Mouse (Mus musculus) adrenal gland, postnatal 14 days (tissue): Measurements from ENCODE around the gene Ntf3. TPM values are rescaled to one million over a fixed set of nuclear protein-coding genes. Genes with fewer than 3 reads are reported as not detected.

ENCODE experiments used
- DNase-seq: peaks from one replicate; pipeline ENCODE4 v3.0.0; 2021; ENCODE audit warnings: mixed read lengths
- long read RNA-seq, 2 experiments: library from polyadenylated mRNA; stranded (forward); transcript quantifications; one replicate each; pipeline ENCODE4 v2.0.0; 2021
- total RNA-seq: library from RNA; stranded (reverse); gene quantifications from 2 replicates; pipeline ENCODE4 v1.2.3, GENCODE M21; 2021

The Ntf3 gene
- 2.1 and 3.7 TPM in 2 replicates for total RNA-seq
- long read RNA-seq, experiment 1, transcript Ntf3-203 (2 exons, 1,343 nt), result major isoform, 5 of 7 reads
- long read RNA-seq, experiment 1, partial matches to known transcripts, result 1 of 7 reads
- long read RNA-seq, experiment 1, other reads (novel, unspliced or antisense), result 0 of 7 reads
- long read RNA-seq, experiment 2, partial matches to known transcripts, result 0 of 2 reads
- long read RNA-seq, experiment 2, other reads (novel, unspliced or antisense), result 0 of 2 reads

GRCm38 (mm10) chr6:126166548-126167207 is at the start of gene Ntf3:
Ntf3 (minus strand) TSS chr6:126166910.
- no peak for DNase-seq

DNA sequence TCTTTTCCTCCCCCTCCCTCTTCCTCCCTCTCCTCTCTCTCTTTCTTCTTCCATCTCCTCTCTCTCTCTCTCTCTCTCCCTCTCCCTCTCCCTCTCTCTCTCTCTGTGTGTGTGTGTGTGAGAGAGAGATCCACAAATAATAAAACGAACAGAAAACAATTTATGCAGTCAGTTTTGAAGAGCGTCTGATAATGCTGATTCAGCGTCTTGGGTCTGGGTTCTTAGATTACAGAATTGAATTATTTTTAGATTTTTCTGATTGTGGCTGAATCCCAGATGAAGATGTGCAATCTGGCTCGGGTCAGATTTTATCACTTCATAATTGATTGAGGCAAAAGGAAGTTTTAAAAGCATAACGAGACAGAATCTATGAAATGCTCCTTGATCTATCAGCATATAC is 46.6 kb upstream of the Ntf3 start:
- DNase-seq, result no peak

DNA sequence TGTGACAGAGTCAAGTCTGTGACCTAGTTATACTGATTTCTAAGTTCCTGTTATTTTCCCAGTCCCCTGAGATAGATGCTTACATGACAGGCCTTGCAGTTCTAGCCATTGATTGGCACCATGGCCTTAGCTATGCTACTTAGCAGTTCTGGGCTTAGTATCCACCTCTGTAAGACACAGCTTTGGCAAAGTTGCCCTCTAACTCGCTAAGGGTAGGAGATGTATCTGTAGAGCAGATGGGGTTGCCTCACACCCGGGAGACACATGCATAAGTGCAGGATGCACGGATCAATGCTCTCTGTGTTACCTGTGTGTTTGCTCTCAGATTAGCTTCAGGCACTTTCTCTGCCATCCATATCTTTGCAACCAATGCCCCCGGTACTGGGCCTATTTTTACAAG is 36.7 kb upstream of the Ntf3 start:
- DNase-seq, result no peak

DNA sequence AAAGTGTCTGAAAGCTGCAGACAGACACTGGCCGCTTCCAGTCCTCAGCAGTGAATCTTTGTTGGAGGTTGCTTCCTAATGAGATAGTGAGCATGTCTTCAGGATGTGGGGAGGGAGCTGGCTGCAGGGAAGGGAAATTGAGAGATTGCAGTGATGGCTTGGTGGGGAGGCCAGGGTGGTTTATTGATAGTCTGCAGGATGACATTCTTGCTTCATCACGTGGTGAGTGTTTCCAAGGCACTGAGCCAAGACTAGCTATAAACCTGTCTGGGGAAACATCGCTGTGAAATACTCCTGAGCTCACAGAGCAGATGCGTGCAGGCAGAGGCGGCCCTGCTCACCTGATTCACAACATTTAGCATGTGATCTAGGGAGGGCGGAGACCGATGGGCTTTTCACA is 36.2 kb upstream of the Ntf3 start:
- DNase-seq, result no peak

DNA sequence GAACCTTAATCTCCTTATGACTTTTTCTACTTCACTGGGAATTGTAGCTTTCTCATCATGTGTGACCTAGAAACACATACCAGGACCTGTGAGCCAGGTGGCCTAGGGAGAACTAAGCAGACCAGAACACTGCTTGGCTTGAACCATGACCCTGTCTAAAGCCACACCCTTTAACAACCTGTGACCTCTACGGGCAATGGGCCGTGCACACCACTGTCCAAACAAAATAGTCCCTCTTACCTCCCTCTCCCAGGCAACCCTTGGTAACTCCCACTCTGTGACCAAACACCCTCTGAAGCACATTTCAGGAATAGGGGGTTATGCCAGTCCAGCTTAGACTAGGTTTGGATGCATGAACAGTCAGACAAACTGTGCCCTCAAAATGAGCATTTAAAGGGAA is 35.0 kb upstream of the Ntf3 start:
- no peak for DNase-seq

DNA sequence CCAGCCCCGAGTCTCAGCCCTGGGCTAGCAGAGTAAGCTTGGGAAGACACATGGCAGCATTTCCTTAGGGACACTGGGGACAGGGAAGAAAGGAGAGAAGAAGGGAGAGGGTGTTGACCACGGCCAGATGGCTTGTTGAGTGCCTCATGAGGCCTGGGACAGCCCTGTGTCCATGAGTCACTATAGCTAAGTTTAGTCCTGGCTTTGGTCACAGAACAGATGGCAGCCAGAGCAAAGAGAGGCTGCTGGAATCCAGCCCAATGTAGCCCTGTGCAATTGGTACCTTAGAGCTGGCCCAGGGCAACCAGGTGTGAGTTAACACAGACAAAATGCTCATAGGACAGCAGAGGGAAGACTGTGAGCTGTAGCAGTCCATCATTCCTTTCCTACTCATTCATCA is 33.2 kb upstream of the Ntf3 start:
- no peak for DNase-seq

GRCm38 (mm10) chr6:126194760-126195159 is 28.1 kb upstream of the Ntf3 start:
- DNase-seq, result no peak

GRCm38 (mm10) chr6:126190218-126190871 is 23.6 kb upstream of the Ntf3 start:
- no peak for DNase-seq

- no peak for DNase-seq
Observed at GRCm38 (mm10) chr6:126187400-126187799, 20.7 kb upstream of the Ntf3 start.

- no peak for DNase-seq
Observed at GRCm38 (mm10) chr6:126186116-126186515, 19.4 kb upstream of the Ntf3 start.

DNA sequence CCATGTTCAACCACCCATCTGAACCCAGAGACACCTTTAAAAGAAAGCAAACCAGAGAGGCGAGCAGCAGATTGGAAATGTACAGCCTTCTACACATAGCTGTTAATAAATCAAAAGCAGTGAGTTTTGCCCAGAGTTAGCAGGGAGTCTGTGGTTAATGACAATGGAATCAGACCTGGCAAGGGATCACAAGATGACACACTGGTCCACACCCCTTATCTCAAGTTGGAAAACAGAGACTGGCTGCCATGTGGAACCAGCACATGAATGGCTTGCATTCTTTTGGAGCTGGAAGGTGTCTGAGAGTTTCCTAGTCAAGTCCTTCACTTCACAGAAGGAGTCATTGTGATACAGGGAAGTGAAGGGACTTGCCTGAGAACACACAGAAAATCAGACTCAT is 5.4 kb upstream of the Ntf3 start:
- no peak for DNase-seq

- DNase-seq, result no peak
Observed at GRCm38 (mm10) chr6:126170772-126171171, 4.1 kb upstream of the Ntf3 start.

- DNase-seq, result peak; percentile 35
Observed at GRCm38 (mm10) chr6:126167731-126168130, 1.0 kb upstream of the Ntf3 start.

DNA sequence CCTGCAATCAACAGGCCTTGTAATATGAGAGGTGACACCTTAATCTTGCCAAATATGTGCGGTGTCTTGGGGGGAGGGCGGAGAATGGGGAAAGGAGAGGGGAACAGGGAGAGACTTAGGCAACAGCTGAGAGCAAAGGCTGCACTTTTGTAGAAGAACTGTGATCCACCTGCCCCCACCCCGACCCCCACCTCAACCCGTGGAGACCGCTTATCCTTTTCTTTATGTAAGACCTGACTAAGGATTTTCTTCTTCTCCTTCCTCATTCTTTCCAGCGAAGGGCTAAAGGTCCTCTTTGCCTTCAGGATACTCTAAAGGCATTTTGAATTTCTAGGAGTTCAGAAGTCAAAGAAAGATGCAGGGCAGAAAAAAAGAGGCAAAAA is 489 bp upstream of the Ntf3 start:
- DNase-seq, result no peak

DNA sequence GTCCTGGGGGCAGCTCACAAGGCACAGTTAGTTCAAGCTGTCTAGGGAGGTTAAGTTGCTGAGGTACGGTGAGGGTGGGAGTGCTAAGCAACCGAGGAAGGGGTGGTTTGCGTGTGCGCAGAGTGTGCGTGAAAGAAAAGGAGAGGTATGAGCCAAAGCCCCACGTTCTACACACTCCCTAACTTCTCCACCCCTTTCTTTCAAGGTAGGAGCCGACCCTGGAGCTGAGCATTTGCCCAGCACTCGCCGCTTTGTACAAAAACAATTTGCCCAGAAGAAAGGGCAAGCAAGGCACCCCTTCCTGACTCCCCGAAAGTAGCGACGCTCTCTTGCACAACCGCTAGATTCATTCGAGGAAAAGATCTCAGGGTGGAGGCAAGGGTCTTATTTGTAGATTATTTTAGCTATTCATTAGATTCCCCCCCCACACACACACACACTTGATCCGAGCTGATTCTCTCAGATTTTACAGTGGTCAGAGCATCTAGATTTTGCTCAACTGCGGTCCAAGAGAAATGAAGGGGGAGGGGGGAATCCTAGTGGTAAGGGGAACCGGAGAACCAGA is 1.0 kb downstream of the Ntf3 start:
- DNase-seq, result no peak

DNA sequence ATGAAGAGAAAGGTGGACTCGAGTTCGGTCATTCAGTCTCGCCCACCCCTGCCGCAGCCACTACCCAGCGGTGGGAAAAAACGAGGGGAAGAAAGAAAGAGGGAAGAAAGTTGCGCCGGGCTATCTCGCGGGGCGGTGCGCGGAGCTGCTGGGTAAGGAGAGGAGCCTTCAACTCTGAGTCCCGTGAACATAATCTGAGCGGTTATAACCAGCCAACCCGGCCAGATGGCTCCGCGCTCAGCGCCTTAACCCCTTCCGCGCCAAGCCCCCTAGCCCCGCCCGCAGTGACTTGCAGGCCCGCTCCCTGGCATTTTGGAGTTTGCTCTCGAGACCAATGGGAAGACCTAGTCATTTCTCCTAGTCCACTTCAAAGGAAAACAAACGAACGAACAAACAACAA is 1.9 kb downstream of the Ntf3 start:
- peak; percentile 32 for DNase-seq

DNA sequence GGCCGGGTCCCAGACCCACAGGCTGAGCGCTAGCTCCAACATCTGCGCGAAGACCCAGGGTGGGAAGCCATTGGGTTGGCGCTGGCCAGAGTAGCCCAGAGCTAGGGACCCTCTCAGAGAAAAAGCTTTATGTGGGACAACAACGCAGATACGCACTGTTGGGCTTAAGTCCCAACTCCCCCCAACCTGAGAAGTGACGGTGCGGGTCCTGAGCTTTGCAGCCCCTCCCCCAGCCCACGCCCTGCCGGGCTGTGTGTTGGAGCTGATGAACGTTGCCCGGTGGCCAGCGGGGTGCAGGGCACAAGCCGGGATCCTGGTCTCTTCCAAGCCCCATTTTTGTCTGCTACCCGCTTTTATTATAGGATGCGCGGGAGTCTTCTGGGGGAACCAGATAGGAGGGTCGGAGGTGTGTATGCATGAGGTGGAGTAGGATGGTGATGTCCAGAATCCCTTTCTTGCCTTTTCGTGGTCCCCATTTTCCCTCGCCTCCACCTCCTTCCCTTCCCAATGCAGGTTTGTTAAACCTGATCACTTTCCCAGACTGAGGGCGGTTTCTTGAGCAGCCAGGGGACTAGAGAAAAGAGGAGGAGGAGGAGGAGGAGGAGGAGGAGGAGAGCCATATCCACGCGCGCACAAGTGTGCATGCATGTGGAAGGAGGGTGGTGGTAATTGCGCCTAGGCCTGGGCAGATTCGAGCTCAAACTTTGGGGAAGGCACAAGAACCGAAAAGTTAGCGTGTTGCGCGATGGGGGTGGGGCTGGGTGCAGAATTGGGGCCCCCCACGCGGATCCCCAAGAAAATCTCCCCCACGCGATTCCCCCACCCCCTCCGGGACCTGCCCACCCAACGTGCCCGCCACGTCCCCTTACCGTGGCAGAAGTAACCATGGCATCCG is 2.6 kb downstream of the Ntf3 start:
- DNase-seq, result no peak

DNA sequence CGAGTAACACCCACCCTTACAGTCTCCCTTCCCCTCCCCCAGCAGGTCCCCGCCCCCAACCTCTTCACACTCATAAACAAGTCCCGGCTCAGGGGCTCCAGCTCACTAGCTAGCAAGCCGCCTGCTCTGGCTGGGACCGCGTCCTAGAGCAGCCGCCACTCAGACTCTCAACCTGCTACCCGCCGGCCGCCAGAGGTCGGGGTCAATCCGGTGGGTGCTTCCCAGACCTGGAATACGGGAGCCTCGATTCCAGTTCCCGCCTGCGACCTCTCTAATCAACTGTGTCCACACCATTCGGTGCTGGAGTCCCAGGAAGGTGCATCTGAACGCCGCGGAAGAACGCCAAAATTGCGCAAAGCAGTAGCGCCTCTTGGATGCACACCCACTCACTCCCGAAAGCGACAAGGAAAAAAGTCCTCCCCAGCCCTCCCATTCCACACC is 3.5 kb downstream of the Ntf3 start:
- DNase-seq, result peak; percentile 37

- DNase-seq, result no peak
Observed at GRCm38 (mm10) chr6:126162351-126162758, 4.4 kb downstream of the Ntf3 start.

- no peak for DNase-seq
Observed at GRCm38 (mm10) chr6:126161571-126162340, 5.0 kb downstream of the Ntf3 start.

GRCm38 (mm10) chr6:126160067-126160411 is 6.7 kb downstream of the Ntf3 start:
- no peak for DNase-seq
